16 mouse cellular contexts compared by ENCODE assay signal in the genomic region with DNA sequence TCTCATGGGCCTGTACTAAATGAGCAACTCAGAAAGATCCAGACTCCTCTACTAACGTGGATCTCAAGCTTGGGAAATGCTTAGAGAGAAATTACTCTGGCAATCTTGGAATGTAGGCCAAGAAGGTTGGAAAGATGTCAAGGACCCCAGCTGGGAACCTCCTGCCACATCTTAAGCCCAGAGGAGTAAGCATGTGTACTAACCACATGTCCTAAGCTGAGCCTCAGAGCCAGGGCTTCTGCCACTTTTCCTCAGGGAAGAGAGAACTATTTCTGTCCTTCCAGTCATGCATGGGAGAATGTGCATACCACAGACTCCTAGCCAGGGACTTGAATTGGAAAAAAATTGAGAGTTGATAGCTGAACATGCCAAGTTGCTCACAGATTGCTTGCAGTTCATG. TPM values are rescaled to one million over a fixed set of nuclear protein-coding genes. Genes with fewer than 3 reads are reported as not detected.
DNase-seq lines count a peak whose midpoint lies in the region; ATAC-seq lines count a peak whose summit lies in the region.
"Had no signal": no experiment of that assay in that cellular context is flagged by ENCODE, and none has a peak within 500 bp of the region (broad histone marks: within the 10 kb centered on the region; RNA-seq: fewer than 3 reads in every experiment).

No protein-coding gene starts in this region.

- no peaks in the 10 kb centered on the region for H3K27me3 ChIP-seq in heart, embryonic 11.5 days (ENCODE audit: control insufficient read depth, insufficient read depth, low read length)
- no peaks in the 10 kb centered on the region for H3K27me3 ChIP-seq in midbrain, embryonic 11.5 days (ENCODE audit: control insufficient read depth, insufficient read depth, low read length)
- H3K27me3 ChIP-seq: heart, embryonic 15.5 days had no signal

- H3K27ac ChIP-seq in heart, embryonic 11.5 days (ENCODE audit: low read depth, low read length): no peak overlapping the region
- no peak overlapping the region for H3K27ac ChIP-seq in midbrain, embryonic 11.5 days (ENCODE audit: low read depth, low read length)
- H3K27ac ChIP-seq: heart, embryonic 15.5 days; limb, embryonic 12.5 days; midbrain, embryonic 10.5 days had no signal

- 71% methylated on average over 1 of the region's 1 CpGs for WGBS in heart, embryonic 11.5 days (ENCODE audit: insufficient replicate concordance)
- WGBS in midbrain, embryonic 11.5 days: 82% methylated on average over 1 of the region's 1 CpGs

- H3K9me3 ChIP-seq in heart, embryonic 11.5 days (replicated peaks; ENCODE audit: control insufficient read depth, low read length): no peaks in the 10 kb centered on the region
- no peaks in the 10 kb centered on the region for H3K9me3 ChIP-seq in midbrain, embryonic 11.5 days (ENCODE audit: control insufficient read depth, low read length)
- H3K9me3 ChIP-seq: heart, embryonic 15.5 days; limb, embryonic 12.5 days; midbrain, embryonic 10.5 days had no signal

- H3K9ac ChIP-seq in heart, embryonic 11.5 days (ENCODE audit: low read depth, low read length): no peak overlapping the region
- H3K9ac ChIP-seq in midbrain, embryonic 11.5 days (ENCODE audit: low read length): no peak overlapping the region
- H3K9ac ChIP-seq: heart, embryonic 15.5 days; limb, embryonic 12.5 days; liver, postnatal 0 days had no signal

- no peak overlapping the region for H3K4me3 ChIP-seq in heart, embryonic 11.5 days (ENCODE audit: low read depth, low read length)
- no peak overlapping the region for H3K4me3 ChIP-seq in midbrain, embryonic 11.5 days (ENCODE audit: low read depth, low read length)
- H3K4me3 ChIP-seq: heart, embryonic 15.5 days; limb, embryonic 12.5 days; midbrain, embryonic 10.5 days had no signal

- H3K36me3 ChIP-seq in heart, embryonic 11.5 days (ENCODE audit: control insufficient read depth, insufficient read depth, low read length): no peaks in the 10 kb centered on the region
- no peaks in the 10 kb centered on the region for H3K36me3 ChIP-seq in midbrain, embryonic 11.5 days (ENCODE audit: control insufficient read depth, insufficient read depth, low read length)
- H3K36me3 ChIP-seq: heart, embryonic 15.5 days; limb, embryonic 12.5 days had no signal

- no peak for ATAC-seq in heart, embryonic 11.5 days (replicated peaks; ENCODE audit: insufficient number of reproducible peaks, low FRiP score, low TSS enrichment)
- no peak for ATAC-seq in midbrain, embryonic 11.5 days (ENCODE audit: low FRiP score)
- ATAC-seq: inflammation-experienced regulatory T-cells, adult 6 months; liver, postnatal 0 days had no signal

- DNase-seq in adrenal gland, postnatal 10 days: peak; percentile 1
- no peak for DNase-seq in adrenal gland, adult (ENCODE audit: inconsistent age in 2 of 2, low spot score in 1 of 2)
- peak; percentile 11 for DNase-seq in heart, adult 8-10 months (ENCODE audit: low spot score)
- DNase-seq in cerebellum, adult 9-11 months: peak; percentile 18
- peak; percentile 1 for DNase-seq in lung, postnatal 14 days
- no peak for DNase-seq in midbrain, embryonic 11.5 days (ENCODE audit: low spot score, missing footprints)
- no peak for DNase-seq in urinary bladder, postnatal 10 days (ENCODE audit: low spot score)
- DNase-seq: kidney, postnatal 25 days; liver, postnatal 0 days; spleen, adult 18-20 months had no signal

- H3K4me1 ChIP-seq in heart, embryonic 11.5 days (ENCODE audit: control insufficient read depth, insufficient read depth, low read length): no peaks in the 10 kb centered on the region
- no peaks in the 10 kb centered on the region for H3K4me1 ChIP-seq in midbrain, embryonic 11.5 days (ENCODE audit: control insufficient read depth, insufficient read depth, low read length)
- H3K4me1 ChIP-seq: heart, embryonic 15.5 days; limb, embryonic 12.5 days; midbrain, embryonic 10.5 days had no signal

- H3K4me2 ChIP-seq in heart, embryonic 11.5 days: no peak overlapping the region
- H3K4me2 ChIP-seq in midbrain, embryonic 11.5 days: no peak overlapping the region
- H3K4me2 ChIP-seq: heart, embryonic 15.5 days; limb, embryonic 12.5 days had no signal

RNA-seq across cellular contexts. Expression of a gene that starts 6.9 kb away (rescaled TPM):
- total RNA-seq in adrenal gland, postnatal 10 days (2021): not detected
- not detected for total RNA-seq in heart, adult 8-10 months (2022)
- polyA plus RNA-seq in heart, embryonic 11.5 days (2014; fragmentation: Nextera tagmentation; extraction: Ambion mirVana): 0.10 TPM in 1 of 2 replicates, not detected in the other
- 0.10 TPM in 1 of 2 replicates, not detected in the other for polyA plus RNA-seq in midbrain, embryonic 11.5 days (2014; fragmentation: Nextera tagmentation; extraction: Ambion mirVana)
- polyA plus RNA-seq: heart, embryonic 15.5 days; inflammation-experienced regulatory T-cells, adult 6 months; limb, embryonic 12.5 days; liver, postnatal 0 days; urinary bladder, adult 2 months had no signal

RNA-seq across cellular contexts. Expression of a gene that starts 29.5 kb away (rescaled TPM):
- total RNA-seq in adrenal gland, postnatal 10 days (2021): 100 to 1,000 TPM; 226 to 278 TPM
- 10 to 100 TPM; 71.4 to 91.7 (median 83.0) TPM for total RNA-seq in heart, adult 8-10 months (2022)
- 449 and 475 TPM in 2 replicates for polyA plus RNA-seq in heart, embryonic 11.5 days (2014; fragmentation: Nextera tagmentation; extraction: Ambion mirVana)
- 669 and 699 TPM in 2 replicates for polyA plus RNA-seq in midbrain, embryonic 11.5 days (2014; fragmentation: Nextera tagmentation; extraction: Ambion mirVana)

RNA-seq across cellular contexts. Expression of a gene that starts 49.4 kb away (rescaled TPM):
- total RNA-seq in adrenal gland, postnatal 10 days (2021): 10 to 100 TPM in 1 of 2 experiments, 1 to 10 TPM in 1; 7.0 to 13.0 TPM
- total RNA-seq in heart, adult 8-10 months (2022): 1 to 10 TPM; 3.4 to 5.1 (median 4.3) TPM
- polyA plus RNA-seq in heart, embryonic 11.5 days (2014; fragmentation: Nextera tagmentation; extraction: Ambion mirVana): 8.1 and 8.5 TPM in 2 replicates
- 12.8 and 14.0 TPM in 2 replicates for polyA plus RNA-seq in midbrain, embryonic 11.5 days (2014; fragmentation: Nextera tagmentation; extraction: Ambion mirVana)

Comparison
In these comparisons a context has a peak if more than half of its experiments do, and no peak if none do; other contexts are left out.
1. DNase-seq: peak in adrenal gland, postnatal 10 days (single experiment), heart, adult 8-10 months (single experiment), cerebellum, adult 9-11 months (single experiment) and lung, postnatal 14 days (single experiment); none in adrenal gland, adult (0 of 2), midbrain, embryonic 11.5 days (single experiment) and urinary bladder, postnatal 10 days (single experiment).